Mouse (Mus musculus) G1E (cell line): ENCODE data around the gene Yipf3. TPM values are rescaled to one million over a fixed set of nuclear protein-coding genes. Genes with fewer than 3 reads are reported as not detected.
A peak's percentile ranks its signal among the peaks of the same experiment; 100 is the strongest.

Experiments
- ATAC-seq: 2 replicates; pipeline ENCODE4 v1.8.0; 2016; ENCODE audit warnings: mild to moderate bottlenecking; ENCODE audit not compliant: insufficient number of reproducible peaks, poor library complexity, low FRiP score, severe bottlenecking; ENCODE audit errors: extremely low read depth
- DNase-seq: peaks from one replicate; pipeline ENCODE4 v3.0.0; 2012; ENCODE audit warnings: low spot score
- H3K27me3 ChIP-seq: 2 replicates; pipeline ENCODE4 v1.6.1; 2012; ENCODE audit warnings: mild to moderate bottlenecking, low read length, inconsistent platforms; ENCODE audit not compliant: insufficient read depth
- H3K36me3 ChIP-seq: replicated peaks from 2 replicates; pipeline ENCODE3; 2012; ENCODE audit warnings: mild to moderate bottlenecking, inconsistent platforms
- H3K4me1 ChIP-seq: 2 replicates; pipeline ENCODE4 v1.6.1; 2012; ENCODE audit warnings: low read depth, low read length, inconsistent platforms, mixed read lengths; ENCODE audit not compliant: insufficient read depth
- H3K4me3 ChIP-seq: 2 replicates; pipeline ENCODE4 v1.5.1; 2012; ENCODE audit warnings: low read depth, mild to moderate bottlenecking, inconsistent platforms, low read length, moderate library complexity, mixed read lengths
- H3K9me3 ChIP-seq: replicated peaks from 2 replicates; pipeline ENCODE4 v1.6.1; 2012; ENCODE audit warnings: inconsistent platforms
- CTCF ChIP-seq: IDR thresholded peaks from 2 replicates; pipeline ENCODE4 v1.5.1; 2012; ENCODE audit warnings: low read depth, low read length, inconsistent platforms, mixed read lengths
- GATA1 ChIP-seq: IDR thresholded peaks from 2 replicates; pipeline ENCODE4 v1.6.1; 2012; ENCODE audit warnings: borderline replicate concordance, low read length, inconsistent platforms, mixed read lengths
- GATA2 ChIP-seq: IDR thresholded peaks from 2 replicates; pipeline ENCODE4 v1.6.1; 2012; ENCODE audit warnings: low read depth, low read length, inconsistent platforms, borderline replicate concordance
- POLR2AphosphoS5 ChIP-seq: IDR thresholded peaks from 2 replicates; pipeline ENCODE4 v1.6.1; 2012; ENCODE audit warnings: low read depth, low read length, inconsistent platforms; ENCODE audit not compliant: insufficient replicate concordance
- TAL1 ChIP-seq: conservative IDR thresholded peaks from 2 replicates; pipeline ENCODE4 v1.6.1; 2012; ENCODE audit warnings: low read depth, low read length, inconsistent platforms, mixed read lengths
- polyA plus RNA-seq: library from polyadenylated mRNA; stranded (reverse); fragments of >175 nt; gene quantifications from 2 replicates; pipeline ENCODE4 v1.2.3, GENCODE M21; 2012
- total RNA-seq, 2 experiments: library from RNA; stranded (forward) in 1 of 2; stranded (reverse) in 1 of 2; fragments of 200-1000 nt in 1 of 2; fragments of >200 nt in 1 of 2; fragmentation: Nextera tagmentation in 1 of 2; gene quantifications; 2 replicates each; pipeline ENCODE4 v1.2.3; 2014 to 2017

Yipf3 gene
- total and polyA plus RNA-seq, 3 experiments, result 28.1 to 72.4 (median 31.3) TPM

GRCm38 (mm10) chr17:46252571-46253451, 4.9 kb downstream of the Yipf3 start:
- H3K27me3 ChIP-seq, result peaks cover 7% of the 10 kb centered on the region; the same call in 1 of the 2 replicates
- H3K4me1 ChIP-seq, result peaks cover 62% of the 10 kb centered on the region
- H3K4me3 ChIP-seq, result peak overlapping the region; percentile 69; the same call in 1 of the 2 replicates
- TF ChIP-seq GATA2 (no peak), CTCF (0 out of 2 replicates have a peak, but pooled peaks have one; percentile 8)
- DNase-seq (no peak), ATAC-seq (no peak)
- H3K9me3 ChIP-seq, result peaks cover 3% of the 10 kb centered on the region
- peaks cover 81% of the 10 kb centered on the region for H3K36me3 ChIP-seq

GRCm38 (mm10) chr17:46253452-46254084, 5.7 kb downstream of the Yipf3 start, which contains the start of gene Lrrc73:
Lrrc73 (plus strand) TSS chr17:46253531.
- Histone ChIP-seq H3K4me3 (peak within 1 kb of the TSS; percentile 69), H3K9me3 (peaks cover 3% of the 10 kb centered on the region), H3K27me3 (peaks cover 7% of the 10 kb centered on the region; the same call in 1 of the 2 replicates), H3K36me3 (peaks cover 88% of the 10 kb centered on the region), H3K4me1 (peaks cover 66% of the 10 kb centered on the region)
- ATAC-seq, result no peak
- TF ChIP-seq GATA2, result no peak
- no peak for TF ChIP-seq TAL1
- TF ChIP-seq CTCF, result no peak
- TF ChIP-seq POLR2AphosphoS5, result no peak
- TF ChIP-seq GATA1, result no peak
- peak; percentile 76 for DNase-seq

- peaks cover 3% of the 10 kb centered on the region for H3K9me3 ChIP-seq
- no peak for TF ChIP-seq GATA2
- TF ChIP-seq CTCF, result no peak
- TF ChIP-seq POLR2AphosphoS5, result no peak
- no peak for TF ChIP-seq GATA1
- no peak for TF ChIP-seq TAL1
- ATAC-seq (no peak), DNase-seq (no peak)
- peaks cover 63% of the 10 kb centered on the region for H3K4me1 ChIP-seq
- H3K4me3 ChIP-seq, result peak overlapping the region; percentile 69
- H3K36me3 ChIP-seq, result peaks cover 88% of the 10 kb centered on the region
- H3K27me3 ChIP-seq, result peaks cover 7% of the 10 kb centered on the region; the same call in 1 of the 2 replicates
Observed at GRCm38 (mm10) chr17:46254106-46254505, 6.2 kb downstream of the Yipf3 start.

- Histone ChIP-seq H3K9me3 (peaks cover 3% of the 10 kb centered on the region), H3K27me3 (peaks cover 7% of the 10 kb centered on the region; the same call in 1 of the 2 replicates), H3K4me3 (no peak overlapping the region), H3K36me3 (peaks cover 88% of the 10 kb centered on the region), H3K4me1 (peaks cover 53% of the 10 kb centered on the region)
- no peak for ATAC-seq
- TF ChIP-seq GATA2, result no peak
- TF ChIP-seq TAL1, result no peak
- TF ChIP-seq POLR2AphosphoS5, result no peak
- no peak for TF ChIP-seq CTCF
- TF ChIP-seq GATA1, result no peak
- no peak for DNase-seq
Observed at GRCm38 (mm10) chr17:46255147-46255546, 7.3 kb downstream of the Yipf3 start.

- peaks cover 88% of the 10 kb centered on the region for H3K36me3 ChIP-seq
- TF ChIP-seq GATA1 (no peak), TAL1 (no peak), POLR2AphosphoS5 (no peak), CTCF (no peak), GATA2 (no peak)
- no peak for DNase-seq
Observed at GRCm38 (mm10) chr17:46258279-46259053, 10.6 kb downstream of the Yipf3 start.

More at GRCm38 (mm10) chr17:46258279-46259053, 10.6 kb downstream of the Yipf3 start:
- Histone ChIP-seq H3K27me3 (peaks cover 7% of the 10 kb centered on the region; the same call in 1 of the 2 replicates), H3K4me3 (no peak overlapping the region), H3K4me1 (peaks cover 34% of the 10 kb centered on the region), H3K9me3 (peaks cover 3% of the 10 kb centered on the region)
- ATAC-seq, result no peak
